Mouse (Mus musculus) NIH3T3 (cell line): ENCODE results near the gene Rasal1.

Source experiments
- DNase-seq: peaks from one replicate; pipeline ENCODE4 v3.0.0-alpha.2; 2012; ENCODE audit warnings: low read depth

The Rasal1 gene

DNA sequence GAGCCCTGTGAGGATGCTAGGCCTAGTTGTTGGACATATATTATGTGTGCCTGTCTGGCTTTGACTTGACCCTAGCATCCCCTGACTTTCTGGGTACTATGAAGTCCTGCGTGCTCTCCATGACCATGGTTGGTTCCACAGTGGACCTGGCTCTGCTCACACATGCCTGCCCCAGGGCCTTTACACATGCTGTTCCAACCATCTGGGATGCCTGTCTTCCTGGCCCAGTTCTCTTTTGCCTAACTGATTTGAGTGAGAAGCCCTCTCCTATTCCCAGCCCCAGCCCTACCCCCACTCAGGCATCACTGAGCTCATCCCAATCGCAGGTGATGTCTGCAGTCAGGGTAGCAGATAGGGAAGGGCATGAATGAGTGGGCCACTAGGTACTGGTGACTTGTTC, 5.3 kb downstream of the Rasal1 start:
- DNase-seq: no peak

DNA sequence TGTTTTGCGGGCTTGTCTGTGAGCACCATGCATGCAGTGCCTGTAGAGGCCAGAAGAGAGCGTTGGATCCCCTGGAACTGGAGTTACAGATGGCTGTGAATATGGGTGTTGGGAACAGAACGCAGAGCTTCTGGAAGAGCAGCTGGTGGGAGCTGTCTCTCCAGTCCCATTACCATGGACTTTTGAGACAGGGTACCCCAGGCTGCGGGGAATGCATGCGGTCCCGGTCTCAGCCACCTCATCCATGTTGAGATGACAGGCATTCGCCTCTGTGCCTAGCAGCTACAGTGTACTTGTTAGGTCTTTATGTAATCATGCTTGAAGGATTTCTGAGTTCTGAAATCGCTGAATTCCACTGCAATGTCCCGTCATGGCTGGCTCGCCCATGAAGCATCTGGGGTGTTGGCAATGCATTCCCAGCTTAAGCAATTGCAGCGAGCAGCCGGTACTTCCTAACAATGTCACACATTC, 7.7 kb downstream of the Rasal1 start:
- peak; percentile 20 for DNase-seq

DNA sequence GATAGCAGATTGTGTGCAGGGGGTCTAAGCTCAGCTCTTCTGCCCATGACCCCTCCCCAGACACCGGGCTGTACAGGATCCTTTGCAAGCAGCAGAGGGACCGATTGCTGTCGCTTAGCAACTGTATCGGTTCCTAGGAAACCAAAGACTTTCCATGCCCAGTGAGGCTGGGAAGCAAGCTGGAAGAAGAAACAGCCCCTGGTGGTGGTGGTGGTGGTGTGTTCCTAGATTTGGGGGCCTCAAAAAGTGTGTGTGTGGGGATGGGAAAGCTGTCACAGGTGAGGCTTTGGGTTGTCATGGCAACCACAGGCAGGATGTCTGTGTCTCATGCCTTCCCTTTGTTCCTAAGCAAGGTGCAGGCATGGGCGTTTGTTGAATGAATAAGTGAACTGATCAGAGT, 12.2 kb downstream of the Rasal1 start:
- no peak for DNase-seq

DNA sequence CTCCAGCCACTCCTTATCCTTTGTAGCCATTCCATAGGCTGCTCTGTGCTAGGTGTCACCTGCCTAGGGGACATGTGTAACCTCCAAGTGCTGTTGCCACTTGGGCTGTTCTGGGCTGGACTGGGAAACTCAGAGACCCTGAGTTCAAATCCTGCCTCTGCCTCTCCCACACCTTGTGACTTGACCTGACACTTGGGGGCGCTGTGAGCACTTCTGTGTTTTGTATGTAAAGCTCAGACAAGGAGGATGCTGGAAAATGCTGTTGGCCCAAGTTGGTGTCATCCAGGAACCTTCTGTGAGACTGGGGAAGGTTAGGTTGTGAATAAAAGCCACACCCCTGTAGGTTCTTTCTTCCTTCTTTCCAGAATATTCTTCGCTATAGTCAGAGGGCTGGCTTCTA, 16.3 kb downstream of the Rasal1 start:
- DNase-seq: no peak

DNA sequence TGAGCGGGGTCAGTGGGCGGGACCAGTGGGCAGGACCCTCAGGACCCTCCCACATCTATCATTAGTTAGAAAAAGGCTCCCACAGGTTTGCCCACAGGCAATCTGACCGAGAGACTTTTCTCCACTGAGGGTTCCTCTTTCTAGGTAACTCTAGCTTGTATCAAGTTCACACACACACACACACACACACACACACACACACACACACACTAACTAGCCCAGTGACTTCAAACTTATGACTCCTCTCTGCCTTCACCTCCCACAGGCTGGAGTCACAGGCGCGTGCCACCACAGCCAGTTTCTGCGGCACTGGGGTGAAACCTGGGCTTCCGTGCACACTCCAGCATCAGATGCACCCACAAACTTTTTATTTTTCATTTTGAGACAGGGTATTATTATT, 20.1 kb downstream of the Rasal1 start:
- no peak for DNase-seq

DNA sequence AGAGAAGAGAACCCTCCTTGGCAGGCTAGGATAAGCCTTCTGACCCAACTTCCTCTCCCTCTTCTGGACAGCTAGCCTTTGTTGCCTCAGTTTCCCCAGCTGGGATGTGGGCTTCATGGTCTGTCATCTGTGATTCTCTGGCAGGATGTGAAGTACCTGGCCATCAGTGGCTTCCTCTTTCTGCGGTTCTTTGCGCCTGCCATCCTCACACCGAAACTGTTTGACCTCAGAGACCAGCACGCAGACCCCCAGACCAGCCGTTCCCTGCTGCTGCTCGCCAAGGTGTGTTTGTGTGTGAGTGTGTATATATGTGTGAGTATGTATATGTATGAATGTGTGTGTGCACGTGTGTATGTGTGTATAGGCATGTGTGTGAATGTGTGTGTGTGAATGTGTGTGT, 21.5 kb downstream of the Rasal1 start:
- no peak for DNase-seq

DNA sequence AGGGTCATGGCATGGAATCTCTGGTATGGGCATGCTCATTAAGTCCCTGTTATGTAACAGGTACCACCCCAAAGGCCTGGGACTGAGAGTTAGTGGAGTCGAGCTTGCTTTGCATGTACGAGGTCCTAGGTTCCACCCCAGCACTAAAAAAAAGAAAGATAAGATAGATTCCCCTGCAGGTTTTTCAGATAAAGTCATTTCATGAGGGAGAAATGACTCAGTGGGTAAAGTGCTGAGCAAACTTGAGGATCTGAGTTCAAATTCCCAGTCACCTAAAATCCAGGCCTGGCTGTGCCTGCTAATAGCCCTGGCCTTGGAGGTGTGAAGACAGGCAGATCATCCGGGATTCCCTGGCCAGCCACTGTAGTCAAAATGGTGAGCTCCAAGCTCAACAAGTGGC, 23.3 kb downstream of the Rasal1 start:
- no peak for DNase-seq

DNA sequence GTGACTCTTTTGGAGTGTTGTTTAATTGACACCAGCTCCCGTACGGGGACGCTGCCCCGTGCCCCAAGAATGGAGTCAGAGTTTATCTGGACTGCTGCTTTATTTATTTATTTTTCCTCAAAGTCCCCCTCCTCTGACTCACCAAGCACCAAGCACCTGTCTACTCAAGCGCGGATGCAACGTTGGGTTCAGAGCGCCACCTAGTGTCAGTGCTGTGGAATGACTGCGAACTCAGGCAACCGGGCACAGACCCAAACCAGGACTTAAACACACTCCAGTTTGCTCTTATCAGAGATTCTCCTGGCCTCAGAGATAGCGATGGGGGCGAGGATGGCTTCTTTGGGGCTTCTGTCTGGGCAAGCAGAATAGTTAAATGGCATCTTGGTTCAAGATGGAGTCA, 25.0 kb downstream of the Rasal1 start:
- DNase-seq: peak; percentile 76

DNA sequence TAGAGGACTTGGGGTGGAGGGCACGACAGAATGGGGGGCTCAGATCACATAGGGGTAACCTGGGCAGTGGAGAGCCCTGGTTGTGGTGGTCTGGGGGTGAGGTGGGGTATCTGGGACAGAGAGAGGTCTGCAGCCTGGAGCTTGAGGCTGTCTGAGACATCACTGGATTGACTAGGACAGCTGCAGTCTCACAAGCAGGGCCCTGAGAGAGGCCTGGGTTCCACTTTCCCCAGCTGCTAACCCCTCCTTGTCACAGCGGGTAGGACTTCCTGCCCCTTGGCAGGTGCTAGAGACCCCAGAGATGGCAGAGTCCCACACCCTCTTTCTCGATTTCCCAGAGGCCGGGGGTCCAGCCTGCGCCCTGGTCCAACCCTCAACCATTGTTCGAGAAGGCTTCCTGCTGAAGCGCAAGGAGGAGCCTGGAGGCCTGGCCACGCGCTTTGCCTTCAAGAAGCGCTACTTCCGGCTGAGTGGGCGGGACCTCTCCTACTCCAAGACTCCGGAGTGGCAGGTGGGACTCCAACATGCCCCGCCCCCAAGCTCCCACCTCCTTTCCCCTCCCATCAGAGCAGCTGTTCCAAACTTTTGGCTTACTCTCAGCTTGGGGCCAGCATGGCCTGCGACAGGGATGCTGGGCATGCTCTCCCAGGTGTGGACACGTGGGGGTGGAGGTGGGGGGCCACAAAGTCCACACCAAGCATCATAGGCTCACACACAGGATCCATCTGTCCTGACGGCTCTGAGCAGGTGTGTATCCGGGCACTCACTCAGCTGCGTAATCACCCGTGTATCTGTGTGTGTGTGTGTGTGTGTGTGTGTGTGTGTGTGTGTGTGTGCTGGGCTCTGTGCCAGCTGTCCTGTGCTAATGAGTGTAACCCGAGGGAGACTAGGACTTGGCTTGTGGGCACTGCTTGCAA, 25.9 kb downstream of the Rasal1 start:
- no peak for DNase-seq

DNA sequence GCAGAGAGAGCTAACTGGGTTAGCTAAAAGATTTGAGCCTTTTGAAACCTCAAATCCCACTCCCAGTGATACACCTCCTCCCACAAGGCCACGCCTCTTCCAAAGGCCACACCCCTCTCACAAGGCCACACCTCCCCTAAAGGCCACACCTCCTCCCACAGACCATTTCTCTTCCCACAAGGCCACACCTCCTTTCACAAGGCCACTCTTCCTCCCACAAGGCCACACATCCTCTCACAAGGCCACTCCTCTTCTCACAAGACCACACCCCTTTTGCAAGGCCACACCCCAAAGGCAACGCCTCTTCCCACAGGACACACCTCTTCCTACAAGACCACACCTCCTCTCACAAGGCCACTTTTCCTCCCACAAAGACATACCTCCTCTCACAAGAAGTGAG, 28.9 kb downstream of the Rasal1 start:
- no peak for DNase-seq

DNA sequence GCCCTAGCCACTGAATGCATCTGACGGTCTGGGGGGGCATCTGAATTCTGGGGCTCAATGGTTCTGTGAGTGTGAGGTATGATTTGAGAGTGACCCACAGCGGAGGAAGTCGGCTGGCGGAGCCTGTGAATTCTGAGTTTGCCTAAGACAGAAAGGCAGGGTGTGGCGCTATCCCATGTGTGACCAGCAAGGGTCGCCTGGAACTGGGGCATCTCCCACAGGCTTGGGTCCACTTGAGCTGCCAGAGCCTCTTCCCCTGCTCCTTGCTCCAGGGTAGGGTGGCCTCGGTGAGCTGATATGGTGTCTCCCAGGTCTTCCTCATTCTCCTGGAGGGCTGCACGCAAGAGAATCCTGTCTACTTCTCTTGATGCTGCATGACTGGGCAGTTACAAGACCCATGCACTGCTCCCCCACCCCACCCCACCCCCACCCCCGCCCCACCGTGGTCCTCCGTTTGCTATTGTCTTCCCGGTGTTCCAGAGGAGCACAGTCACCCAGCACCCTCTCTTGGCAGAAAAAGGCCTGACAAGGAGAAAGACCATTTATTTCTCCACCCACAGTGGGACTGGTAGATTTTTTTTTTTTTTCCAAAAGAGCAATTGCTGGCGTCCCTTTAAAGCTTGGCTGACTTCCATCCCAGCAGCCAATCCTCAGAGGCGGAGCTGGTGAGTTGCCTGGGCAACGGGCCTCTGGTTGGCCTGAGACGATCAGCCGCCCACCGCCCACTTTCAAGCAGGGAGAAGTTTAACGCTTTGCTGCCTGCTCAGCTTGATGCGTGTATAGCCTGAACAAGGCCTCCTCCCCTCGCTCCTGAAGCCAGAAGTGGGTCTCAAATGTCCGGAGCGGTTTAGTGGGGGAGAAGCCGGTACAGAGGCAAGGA, 31.3 kb downstream of the Rasal1 start:
- DNase-seq: peak; percentile 68

DNA sequence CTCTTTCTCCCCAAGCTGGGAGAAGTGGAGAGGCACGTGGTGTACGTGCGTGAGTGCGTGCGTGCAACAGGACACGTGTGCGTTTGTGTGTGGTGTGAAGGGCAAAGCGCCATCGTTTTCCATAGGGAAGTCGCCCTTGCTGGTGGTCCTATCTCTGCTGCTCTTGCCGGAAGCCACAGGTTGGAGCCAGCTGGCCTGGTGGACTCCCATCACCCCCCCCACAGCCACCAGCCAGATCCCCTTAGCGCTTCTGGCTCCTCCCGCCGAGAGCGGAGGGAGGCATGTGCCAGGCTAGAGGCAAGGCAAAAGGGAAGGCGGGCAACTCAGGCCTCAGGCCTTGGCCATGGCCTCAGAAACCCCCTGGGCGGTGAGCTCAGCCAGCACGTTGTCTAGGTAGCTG, 32.3 kb downstream of the Rasal1 start:
- no peak for DNase-seq

DNA sequence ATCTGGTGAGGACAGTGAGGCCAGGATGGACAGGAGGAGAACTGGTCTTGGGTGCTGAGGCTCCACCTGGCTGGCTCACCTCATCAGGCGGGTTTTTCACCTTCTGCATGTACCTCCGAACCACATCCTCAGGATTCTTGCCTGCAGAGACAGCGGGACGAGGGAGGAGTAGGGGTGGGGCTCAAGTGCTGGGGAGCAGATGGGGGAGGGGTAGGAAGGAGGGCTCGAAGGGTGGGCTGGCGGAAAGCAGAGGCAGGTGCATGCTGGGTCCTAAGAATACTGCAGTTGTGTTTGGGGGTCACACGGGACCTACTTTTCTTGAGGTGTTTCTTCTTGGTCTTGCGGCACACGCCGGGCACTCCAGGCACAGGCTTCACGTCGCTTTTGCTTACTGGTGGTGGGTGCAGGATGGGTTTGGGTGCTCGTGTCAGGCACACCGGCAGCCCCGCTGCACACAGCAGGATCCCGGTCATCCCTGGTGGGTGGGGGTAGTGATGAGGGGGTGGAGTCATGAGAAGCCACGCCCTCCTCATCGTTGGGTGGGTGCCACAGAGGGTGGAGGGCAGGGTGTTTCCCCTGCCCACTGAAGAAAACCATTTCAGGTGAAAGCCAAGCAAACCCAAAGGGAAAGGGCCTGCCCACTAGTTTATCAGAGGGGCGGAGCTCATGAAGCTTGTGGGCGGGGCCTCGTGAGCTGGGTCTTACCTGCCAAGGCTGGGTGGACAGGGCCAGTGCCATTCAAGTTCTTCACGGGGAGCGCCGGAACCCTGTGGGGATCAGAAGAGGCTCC, 34.6 kb downstream of the Rasal1 start:
- DNase-seq: no peak

DNA sequence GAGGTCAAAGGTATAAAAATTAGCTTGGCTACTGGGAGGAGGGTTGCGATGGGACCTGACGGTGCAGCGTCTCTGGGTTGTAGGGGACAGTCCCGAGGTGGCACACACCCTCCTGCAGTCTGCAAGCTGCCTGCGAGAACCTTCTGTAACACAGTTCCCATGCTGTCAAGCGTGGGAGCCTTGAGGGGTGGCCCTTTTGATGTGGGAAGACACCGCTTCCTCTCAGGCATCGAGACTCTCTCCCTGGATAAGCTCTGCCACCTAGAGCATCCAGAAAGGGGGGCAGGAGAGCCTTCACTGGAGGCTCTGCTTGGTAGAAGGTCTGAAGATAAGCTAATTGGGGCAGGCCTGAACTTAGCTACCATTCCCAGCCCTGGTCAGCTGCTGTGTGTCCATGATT, 37.1 kb downstream of the Rasal1 start:
- DNase-seq: no peak

DNA sequence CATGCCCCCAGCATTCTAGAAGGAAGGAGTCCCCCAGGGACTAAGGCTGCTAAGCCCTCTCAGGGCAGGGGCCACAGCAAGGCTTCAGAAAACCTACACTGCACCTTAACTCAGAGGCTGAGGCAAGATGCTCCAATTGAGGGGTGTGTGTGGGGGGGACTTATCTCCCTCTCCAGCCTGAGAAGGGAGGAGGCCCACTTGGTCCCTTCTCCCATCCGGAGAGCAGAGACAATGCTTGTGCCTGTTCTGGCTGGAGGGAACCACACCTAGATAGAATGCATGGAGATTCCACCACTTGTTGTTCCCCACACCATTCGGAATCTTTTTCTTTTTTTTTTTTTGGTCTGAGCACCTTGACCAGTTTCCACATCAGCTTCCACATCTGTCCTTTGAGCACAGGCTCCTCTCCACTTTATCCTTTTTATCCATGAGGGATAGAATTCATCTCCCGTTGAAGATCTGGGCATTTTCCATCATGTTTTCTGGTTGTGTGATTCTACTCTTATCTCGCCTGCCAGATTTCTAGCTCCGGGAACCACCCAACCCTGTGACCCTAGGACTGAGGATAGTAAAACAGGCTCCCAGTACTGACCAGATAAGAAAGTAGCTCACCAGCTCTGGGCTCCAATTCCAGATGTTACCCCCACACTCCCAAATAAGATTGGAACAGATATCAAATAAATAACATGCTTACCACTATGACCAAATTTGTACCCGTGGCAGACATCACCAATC, 38.3 kb downstream of the Rasal1 start:
- no peak for DNase-seq

DNA sequence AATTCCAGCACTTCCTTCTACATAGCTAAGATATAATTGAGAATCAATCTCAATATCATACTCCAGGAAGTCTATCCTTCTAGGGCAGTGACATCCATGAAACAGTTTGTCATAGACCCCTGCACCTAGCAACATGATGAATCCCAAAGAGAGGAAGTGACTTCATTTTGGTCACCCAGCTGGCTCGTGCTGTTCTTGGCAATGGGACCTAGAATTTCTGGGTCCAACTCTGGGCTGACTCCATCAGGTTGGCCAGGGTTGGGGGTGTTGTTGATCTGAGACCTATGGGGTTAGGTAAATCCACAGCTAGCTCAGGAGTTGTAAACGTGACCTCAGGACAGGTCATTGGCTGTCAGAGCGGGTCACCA, 38.9 kb downstream of the Rasal1 start:
- DNase-seq: no peak

DNA sequence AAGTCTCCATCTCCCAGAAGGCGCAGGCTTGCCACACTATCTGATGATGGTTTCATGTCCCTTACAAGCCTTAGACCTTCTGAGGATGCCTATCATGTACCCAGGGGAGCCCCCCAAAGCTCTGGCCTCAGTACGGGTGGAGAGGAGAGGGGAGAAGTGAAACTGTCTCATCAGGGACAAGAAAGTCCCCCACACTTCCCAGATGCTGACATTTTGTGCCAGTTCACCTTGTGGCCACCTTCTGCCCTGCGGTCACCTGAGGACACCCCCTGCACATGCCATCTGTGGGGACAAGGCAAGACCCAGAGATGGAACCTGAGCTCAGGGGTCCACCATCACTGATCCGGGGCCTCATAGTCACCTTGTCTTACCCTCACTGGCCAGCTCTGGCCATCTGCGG, 39.3 kb downstream of the Rasal1 start:
- no peak for DNase-seq

DNA sequence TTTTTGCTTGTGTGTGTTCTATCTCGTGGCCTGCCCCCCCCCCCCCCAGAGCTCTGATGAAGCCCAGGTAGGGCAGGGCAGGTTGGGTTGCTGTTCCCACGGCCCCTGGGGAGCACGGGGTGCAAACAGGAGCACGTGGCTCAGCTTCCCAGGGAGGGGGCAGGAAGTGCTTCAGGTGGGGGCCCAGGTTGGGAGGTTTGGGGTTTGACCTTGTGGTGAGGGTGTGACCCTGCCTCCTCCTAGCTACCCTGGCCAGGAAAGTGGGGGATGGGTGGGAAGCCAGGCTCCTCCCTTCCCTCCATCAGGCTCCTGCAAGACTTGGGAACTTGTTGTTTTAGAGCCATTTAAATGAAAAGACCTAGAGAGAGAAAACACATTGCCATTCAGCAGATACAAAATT, 39.8 kb downstream of the Rasal1 start:
- no peak for DNase-seq

DNA sequence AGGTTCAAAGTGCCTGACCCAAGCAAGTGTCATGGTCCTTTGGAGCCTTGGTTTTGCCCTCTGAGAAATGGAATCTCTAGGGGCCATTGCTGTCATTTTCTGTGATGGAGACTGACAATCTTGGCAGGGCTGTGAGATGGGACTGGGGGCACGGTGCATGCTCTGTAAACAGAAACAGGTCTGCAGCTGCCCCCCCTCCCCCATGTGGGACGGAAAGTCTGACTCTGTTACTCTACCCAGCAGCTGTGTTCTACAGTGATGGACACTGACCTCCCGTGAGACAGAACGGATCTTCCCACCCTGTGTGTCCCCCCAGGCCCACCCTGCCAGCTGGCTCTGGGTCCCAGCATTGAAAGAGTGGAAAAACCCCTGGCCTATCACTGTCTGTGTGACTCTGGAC, 41.8 kb downstream of the Rasal1 start:
- DNase-seq: no peak

DNA sequence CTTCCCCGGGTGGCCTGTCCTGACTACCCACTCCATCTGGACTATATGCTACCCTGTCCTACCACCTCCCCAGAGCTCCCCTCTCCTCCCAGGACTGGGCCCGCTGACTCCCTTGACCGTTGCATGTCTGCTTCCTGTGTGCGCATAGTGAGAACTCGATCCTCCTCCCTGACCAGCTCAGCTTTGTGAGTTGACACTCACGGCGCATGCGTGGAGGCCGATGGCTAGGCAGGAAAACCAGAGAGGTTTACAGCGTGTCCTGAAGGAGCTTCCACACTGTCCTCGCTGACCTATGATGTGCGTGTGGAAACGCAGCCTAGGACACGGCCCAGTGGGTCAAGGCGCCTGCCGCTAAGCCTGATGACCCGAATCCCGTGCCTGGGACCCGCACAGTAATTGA, 43.4 kb downstream of the Rasal1 start:
- DNase-seq: no peak

DNA sequence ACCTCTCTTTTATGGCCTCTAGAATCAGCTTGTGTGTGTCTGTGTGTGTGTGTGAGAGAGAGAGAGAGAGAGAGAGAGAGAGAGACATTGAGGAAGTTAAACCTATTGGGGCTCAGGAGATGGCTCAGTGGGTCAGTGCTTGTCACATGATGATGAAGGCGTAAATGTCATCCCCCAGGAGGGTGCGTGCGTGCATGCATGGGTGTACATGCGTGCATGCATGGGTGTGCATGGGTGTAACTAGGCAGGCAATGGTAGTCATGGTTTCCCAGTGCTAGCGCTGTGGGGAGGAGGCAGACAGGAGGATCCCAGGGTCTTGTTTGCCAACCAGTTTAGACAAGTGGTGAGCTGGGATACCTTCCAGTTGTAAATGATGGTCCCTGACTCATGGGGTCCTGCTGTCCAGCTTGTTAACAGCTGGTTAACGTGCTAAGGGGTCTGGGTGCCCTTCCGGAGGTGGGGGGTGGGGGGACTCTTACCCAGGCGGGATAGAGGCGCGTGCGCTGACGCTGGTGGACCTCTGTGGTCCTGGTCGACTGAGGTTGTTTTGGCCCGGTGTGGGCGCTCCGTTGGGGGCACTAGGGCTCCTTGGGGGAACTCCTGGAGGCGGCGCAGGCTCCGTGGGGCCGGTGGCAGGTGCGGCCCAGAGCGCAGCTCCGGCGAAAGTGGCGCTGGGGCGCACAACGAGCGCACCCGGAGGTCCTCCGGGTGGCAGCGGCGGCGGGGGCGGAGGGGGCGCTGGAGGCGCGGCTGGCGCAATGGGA, 45.5 kb downstream of the Rasal1 start:
- DNase-seq: no peak
